Mouse (Mus musculus) liver (tissue): ENCODE measurements at regions not wholly inside any gene's neighbourhood (a gene's known extent, or its start where the extent isn't known, plus 50 kb on each side); places are given as distances from the start of the nearest gene placed in this dataset.
A peak's percentile ranks its signal among the peaks of the same experiment; 100 is the strongest.

Experiments used
- DNase-seq: peaks from one replicate; pipeline ENCODE4 v3.0.0-alpha.2; 2020; ENCODE audit warnings: mixed read lengths

- no peak for DNase-seq
Observed at GRCm38 (mm10) chr10:39316533-39316932, 52.1 kb upstream of the Fyn start.

- DNase-seq = no peak
Observed at GRCm38 (mm10) chr10:39315434-39316174, 53.1 kb upstream of the Fyn start.

DNA sequence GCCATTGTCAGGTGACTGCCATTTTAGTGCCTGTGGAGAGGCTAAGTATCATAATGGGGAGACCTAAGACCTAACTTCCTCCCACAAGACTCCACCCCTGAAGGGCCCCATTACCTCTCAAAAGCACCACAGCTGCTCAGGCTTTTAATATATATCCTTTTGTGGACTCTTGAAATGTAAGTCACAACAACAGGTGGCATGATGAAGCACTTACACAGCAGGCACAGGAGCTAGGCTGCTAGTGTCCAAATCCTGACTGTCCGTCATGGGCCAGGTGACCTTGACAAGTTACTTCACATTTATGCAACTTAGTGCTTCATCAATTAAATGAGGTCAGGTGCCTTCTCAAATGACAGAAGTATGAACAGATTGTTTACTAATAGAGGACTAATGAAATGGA, 57.2 kb upstream of the Fyn start:
- DNase-seq = no peak

GRCm38 (mm10) chr10:39308535-39308934, 60.1 kb upstream of the Fyn start:
- no peak for DNase-seq

DNA sequence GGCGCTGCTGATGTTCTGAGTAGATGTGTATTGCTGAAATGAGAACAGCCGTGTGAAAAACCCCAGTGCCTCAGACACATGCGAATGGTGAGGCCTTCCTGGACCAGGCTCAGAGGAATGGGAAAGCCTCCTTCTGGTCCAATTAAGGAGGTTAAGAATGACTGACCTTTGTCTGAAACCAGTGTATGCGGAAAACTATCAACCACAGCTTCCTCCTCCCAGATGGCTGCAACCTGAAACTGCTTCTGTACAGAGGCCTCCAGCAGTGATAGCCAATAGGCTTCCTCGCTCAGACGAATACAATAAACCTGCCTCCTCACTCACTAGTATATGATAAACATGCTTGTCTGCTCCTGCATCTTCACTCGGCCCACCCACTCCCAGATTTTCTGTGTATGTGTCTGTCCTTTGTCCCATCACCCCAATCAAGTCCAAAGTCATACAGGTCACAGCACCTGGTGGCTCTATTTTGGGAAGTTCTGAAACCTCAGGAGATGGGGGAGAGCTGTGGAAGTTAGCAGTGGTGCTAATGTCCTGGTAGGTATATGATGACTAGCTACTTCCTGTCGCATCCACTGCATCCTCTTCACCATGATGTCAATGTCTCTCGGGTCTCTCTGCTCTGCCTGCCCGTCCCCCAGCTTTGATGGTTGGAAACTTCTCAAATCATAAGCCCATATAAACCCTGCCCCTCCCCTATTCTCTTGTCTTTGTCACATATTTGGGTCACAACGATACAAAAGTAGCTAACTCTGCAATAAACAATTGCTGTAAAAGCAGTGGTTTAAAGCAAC, 75.8 kb upstream of the Fyn start:
- no peak for DNase-seq

- no peak for DNase-seq
Observed at GRCm38 (mm10) chr10:39291747-39292198, 76.9 kb upstream of the Fyn start.

- peak; percentile 20 for DNase-seq
Observed at GRCm38 (mm10) chr10:39291134-39291746, 77.4 kb upstream of the Fyn start.

GRCm38 (mm10) chr10:39290245-39290644, 78.4 kb upstream of the Fyn start:
- no peak for DNase-seq

DNA sequence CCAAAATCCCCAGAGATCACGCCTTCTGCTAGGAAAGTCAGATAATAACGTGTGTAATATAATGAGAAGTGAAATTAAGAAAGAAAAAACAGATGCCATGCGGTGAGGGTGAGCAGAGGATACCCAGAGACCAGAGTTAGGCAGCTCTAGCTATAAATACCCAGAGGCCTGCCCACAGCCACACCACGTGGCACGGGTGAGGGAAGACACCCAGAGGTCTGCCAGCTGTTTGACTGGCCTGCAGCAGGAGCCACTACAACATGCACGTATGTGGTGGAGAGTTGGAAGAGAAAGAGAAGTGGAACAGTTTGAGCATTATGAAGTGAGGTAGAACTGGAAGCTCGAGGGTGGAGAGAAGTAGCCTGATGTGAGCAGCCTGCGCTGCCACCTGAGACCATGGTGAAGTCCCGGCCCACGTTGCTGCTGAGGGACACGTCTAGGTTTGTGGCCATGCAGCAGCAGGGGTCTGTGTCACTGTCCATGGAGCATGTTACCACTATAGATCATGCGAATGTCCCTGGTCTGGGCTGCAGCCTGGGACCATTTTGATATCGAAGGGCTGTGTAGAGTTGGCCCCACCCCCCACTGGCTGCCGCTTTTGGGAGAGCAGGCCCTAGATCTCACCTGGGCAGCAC, 88.2 kb upstream of the Fyn start:
- DNase-seq = no peak

- DNase-seq = no peak
Observed at GRCm38 (mm10) chr10:39274202-39274601, 94.5 kb upstream of the Fyn start.

DNA sequence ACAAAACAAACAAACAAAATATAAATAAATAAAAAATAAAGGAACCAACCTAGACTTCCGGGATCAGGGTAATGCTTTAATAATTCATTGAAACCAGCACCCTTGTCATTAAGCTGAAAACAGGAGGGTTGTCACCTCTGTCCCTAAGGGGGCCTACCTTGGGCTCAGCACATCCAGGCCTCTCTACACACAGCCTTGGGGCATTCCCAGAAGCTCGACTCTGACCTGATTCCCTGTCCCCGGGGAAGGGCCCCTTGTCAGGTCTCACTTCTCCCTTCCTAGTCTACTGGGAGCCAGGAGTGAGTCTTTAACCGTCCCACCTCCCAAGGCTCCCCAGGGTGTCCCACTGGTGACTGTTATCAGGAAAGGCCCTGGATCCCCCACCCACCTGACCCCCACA, 95.2 kb upstream of the Fyn start:
- DNase-seq = no peak

DNA sequence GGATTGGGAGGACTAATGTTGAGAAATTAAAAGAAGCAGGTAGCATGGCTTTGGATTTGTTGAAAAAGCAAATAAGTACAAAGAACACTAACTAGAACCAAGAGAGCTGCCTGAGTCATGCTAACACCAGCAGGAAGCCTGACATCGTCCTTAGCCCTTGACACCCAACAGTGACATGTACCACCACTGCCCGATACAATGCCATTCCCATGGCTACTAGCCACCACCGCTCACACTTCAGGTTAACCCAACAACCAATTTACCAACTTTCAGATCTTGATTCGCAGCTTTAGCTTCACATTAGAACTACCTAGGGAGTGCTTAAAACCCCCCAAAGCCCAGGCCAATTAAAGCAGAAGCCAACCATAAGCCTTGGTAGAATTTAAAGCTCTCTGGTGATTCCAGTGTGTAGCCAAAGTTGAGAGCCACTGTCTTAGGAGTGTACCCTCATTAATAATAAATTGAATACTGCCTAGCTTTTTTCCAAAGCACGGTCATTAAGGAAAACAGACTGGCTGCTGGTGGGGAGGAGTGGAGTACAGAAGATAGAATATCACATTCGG, 96.2 kb upstream of the Fyn start:
- DNase-seq = no peak

DNA sequence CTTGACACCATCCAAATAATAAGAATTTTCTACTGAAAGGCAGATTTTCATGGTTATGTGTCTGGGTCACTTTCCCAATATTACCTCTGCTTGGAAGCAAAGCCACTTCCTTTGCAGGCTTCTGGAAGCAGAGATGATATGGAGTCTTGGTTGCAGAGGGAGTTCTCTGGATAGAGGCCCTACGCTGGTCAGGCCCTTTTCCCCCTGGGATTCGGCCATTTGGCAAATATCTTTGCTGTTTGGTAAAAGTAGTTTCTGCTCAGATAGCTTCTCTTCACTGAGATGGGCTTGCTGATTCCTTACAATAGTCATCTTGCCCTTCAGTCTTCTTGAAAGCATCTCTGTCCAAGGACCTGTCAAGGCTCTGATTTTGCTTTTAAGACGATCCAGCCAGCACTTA, 98.2 kb upstream of the Fyn start:
- DNase-seq = no peak

DNA sequence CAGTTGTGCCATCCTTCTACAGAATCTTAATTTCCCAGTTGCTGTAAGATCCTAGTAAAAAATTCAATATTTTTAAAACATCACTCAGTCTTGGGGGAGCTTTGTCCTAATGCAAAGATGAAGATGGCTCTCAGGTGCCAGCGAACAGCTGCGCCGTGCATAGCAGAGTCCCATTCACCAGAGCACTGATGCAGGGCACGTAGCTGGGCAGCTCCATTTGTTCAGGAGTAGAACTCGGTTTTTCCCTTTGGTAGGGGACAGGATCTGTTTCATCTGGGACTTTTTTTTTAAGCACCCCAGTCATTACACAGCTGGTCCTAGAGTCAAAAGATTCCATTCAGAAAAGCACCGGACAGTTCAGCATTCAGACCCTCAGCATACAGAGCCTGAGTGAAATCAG, 101.4 kb upstream of the Fyn start:
- DNase-seq = no peak

- peak; percentile 45 for DNase-seq
Observed at GRCm38 (mm10) chr10:39266482-39266881, 102.2 kb upstream of the Fyn start.

GRCm38 (mm10) chr10:39262466-39262865, 98.9 kb upstream of the Ccn6 start:
- DNase-seq = no peak

GRCm38 (mm10) chr10:39261174-39262145, 97.9 kb upstream of the Ccn6 start:
- DNase-seq = no peak

GRCm38 (mm10) chr10:39260061-39260460, 96.5 kb upstream of the Ccn6 start:
- DNase-seq = no peak

DNA sequence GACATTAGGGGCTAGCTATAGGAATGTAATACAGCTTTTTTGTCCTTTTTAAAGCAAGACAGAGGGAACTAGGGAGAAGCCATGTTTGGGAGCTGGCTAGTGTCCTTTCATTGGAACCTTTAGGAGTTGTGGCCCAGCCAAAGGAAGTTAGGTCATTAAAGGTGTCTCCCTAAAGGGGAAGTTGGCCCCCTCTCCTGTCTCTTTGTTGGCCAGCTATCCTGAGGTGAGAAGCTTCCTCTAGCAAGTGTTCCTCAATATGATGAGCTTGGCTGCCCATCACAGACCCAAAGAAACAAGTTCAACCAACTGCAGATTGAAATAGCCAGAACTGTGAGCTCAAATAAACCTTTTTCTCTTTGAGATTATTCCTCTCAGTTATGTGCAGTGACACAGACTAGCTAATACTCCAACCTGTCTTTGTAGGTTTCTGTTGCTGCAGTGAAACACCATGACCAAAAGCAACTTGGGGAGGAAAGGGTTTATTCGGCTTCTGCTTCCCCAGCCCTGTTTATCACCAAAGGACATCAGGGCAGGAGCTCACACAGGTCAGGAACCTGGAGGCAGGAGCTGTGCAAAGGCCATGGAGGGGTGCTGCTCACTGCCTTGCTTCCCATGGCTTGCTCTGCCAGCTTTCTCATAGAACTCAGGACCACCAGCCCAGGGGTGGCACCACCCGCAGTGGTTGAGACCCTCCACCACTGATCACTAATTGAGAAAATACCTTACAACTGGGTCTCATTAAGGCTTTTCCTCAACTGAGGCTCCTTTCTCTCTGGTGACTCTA, 94.0 kb upstream of the Ccn6 start:
- DNase-seq = no peak

DNA sequence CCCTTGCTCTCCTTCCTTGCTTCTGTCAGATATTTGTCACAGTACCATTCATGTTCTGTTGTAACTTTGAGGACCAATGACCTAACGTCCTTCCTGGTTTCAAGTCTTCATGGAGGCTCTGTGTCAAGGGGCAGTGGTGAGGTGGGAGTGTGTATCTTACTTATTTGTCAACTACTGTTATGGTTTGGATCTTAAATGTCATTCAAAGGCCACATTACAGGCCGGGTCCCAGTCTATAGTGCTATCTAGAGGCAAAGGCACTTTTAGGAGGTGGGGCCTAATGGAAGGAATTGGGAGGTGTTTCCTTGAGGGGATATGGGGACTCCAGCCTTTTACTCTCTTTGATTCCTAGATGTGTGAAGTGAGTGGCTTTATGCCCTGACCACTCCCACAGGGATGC, 91.0 kb upstream of the Ccn6 start:
- DNase-seq = no peak

DNA sequence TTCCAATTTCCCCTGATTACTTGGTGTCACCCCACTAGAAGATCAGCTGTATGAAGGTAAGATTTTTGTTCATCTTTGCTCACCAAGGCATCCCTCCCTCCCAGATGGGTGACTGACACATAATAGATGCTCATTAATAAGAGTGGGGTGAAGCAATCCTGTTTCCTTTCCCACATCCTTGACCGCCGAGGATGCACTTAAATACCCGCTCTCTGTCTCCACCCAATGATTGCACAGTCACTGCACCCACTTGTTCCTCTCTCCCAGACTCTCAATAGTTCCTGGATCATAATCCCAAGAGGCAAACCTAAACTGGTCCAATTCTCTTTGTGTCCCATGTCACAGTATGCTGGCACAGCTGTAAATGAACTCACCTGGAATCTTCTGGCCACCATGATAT, 86.4 kb upstream of the Ccn6 start:
- DNase-seq = no peak
